Mouse (Mus musculus) forebrain, embryonic 12.5 days (tissue): Measurements from ENCODE around the gene Ogfrl1. TPM values are rescaled to one million over a fixed set of nuclear protein-coding genes. Genes with fewer than 3 reads are reported as not detected.
"Not testable (repeated sequence)": the region's sequence is repeated elsewhere in the genome, so short reads cannot be mapped to it uniquely, and the experiment has no call there.

ENCODE experiments used
- ATAC-seq: fragments of 200-750 bp; cut with Nextera tagmentation; 2 replicates; pipeline ENCODE4 v1.8.0; 2017; ENCODE audit warnings: moderate TSS enrichment; ENCODE audit not compliant: low FRiP score
- H3K27ac ChIP-seq: fragments of 300-500 bp; sonication (generic); 2 replicates; pipeline ENCODE4 v1.5.1; 2016; ENCODE audit warnings: mild to moderate bottlenecking
- H3K27me3 ChIP-seq: fragments of 300-500 bp; sonication (generic); 2 replicates; pipeline ENCODE4 v1.6.1; 2016; ENCODE audit warnings: mild to moderate bottlenecking
- H3K36me3 ChIP-seq: fragments of 300-500 bp; sonication (generic); replicated peaks from 2 replicates; pipeline ENCODE4 v1.6.1; 2016; ENCODE audit warnings: mild to moderate bottlenecking
- H3K4me1 ChIP-seq: fragments of 300-500 bp; sonication (generic); 2 replicates; pipeline ENCODE4 v1.6.1; 2016
- H3K4me2 ChIP-seq: fragments of 300-500 bp; sonication (generic); 2 replicates; pipeline ENCODE4 v1.6.1; 2016; ENCODE audit warnings: mild to moderate bottlenecking, moderate library complexity
- H3K4me3 ChIP-seq: fragments of 300-500 bp; sonication (generic); replicated peaks from 2 replicates; pipeline ENCODE4 v1.5.1; 2016; ENCODE audit warnings: mild to moderate bottlenecking
- H3K9ac ChIP-seq: fragments of 300-500 bp; sonication (generic); 2 replicates; pipeline ENCODE4 v1.6.1; 2016; ENCODE audit warnings: mild to moderate bottlenecking
- H3K9me3 ChIP-seq: fragments of 300-500 bp; sonication (generic); 2 replicates; pipeline ENCODE4 v1.6.1; 2016
- WGBS: fragments of 180-500 bp; shearing (Covaris S2); methylation state at CpG from one replicate; pipeline ENCODE4 v1.1.7; 2016; 5-methylcytosine and 5-hydroxymethylcytosine counted together
- polyA plus RNA-seq: library from polyadenylated mRNA; unstranded; fragments of >200 nt; fragmentation: Nextera tagmentation; extraction: Ambion mirVana; gene quantifications from 2 replicates; pipeline ENCODE4 v1.2.1, GENCODE M21; 2016

The Ogfrl1 gene
- polyA plus RNA-seq: 8.9 and 9.3 TPM in 2 replicates

- Histone ChIP-seq H3K4me3 (no peak within 1 kb of the TSS), H3K27me3 (no peaks in the 10 kb centered on the region), H3K4me1 (no peaks in the 10 kb centered on the region), H3K27ac (no peak within 1 kb of the TSS), H3K4me2 (no peak within 1 kb of the TSS), H3K36me3 (no peaks in the 10 kb centered on the region), H3K9me3 (no peaks in the 10 kb centered on the region), H3K9ac (no peak within 1 kb of the TSS)
- ATAC-seq: no peak
- 90% methylated on average over 4 of the region's 4 CpGs for WGBS
Measured at GRCm38 (mm10) chr1:23397623-23398022, at the start of gene Ogfrl1. Gene Ogfrl1, minus strand, starts transcription at chr1:23397772.

- no peaks in the 10 kb centered on the region for H3K4me1 ChIP-seq
- H3K9ac ChIP-seq: no peak overlapping the region
- no peak overlapping the region for H3K4me2 ChIP-seq
- no peaks in the 10 kb centered on the region for H3K9me3 ChIP-seq
- 89% methylated on average over 5 of the region's 5 CpGs for WGBS
- no peak for ATAC-seq
- no peaks in the 10 kb centered on the region for H3K27me3 ChIP-seq
- H3K4me3 ChIP-seq: no peak overlapping the region
- no peak overlapping the region for H3K27ac ChIP-seq
- no peaks in the 10 kb centered on the region for H3K36me3 ChIP-seq
Measured at GRCm38 (mm10) chr1:23445736-23446424, 48.3 kb upstream of the Ogfrl1 start.

- ATAC-seq: no peak
- no peak overlapping the region for H3K4me2 ChIP-seq
- no peak overlapping the region for H3K4me3 ChIP-seq
- H3K36me3 ChIP-seq: no peaks in the 10 kb centered on the region
- H3K4me1 ChIP-seq: no peaks in the 10 kb centered on the region
- no peaks in the 10 kb centered on the region for H3K9me3 ChIP-seq
- H3K9ac ChIP-seq: no peak overlapping the region
- no peaks in the 10 kb centered on the region for H3K27me3 ChIP-seq
- 96% methylated on average over 3 of the region's 3 CpGs for WGBS
- H3K27ac ChIP-seq: no peak overlapping the region
Measured at GRCm38 (mm10) chr1:23433612-23434011, 36.0 kb upstream of the Ogfrl1 start.

- no peak overlapping the region for H3K9ac ChIP-seq
- WGBS: 93% methylated on average over 2 of the region's 2 CpGs
- no peak overlapping the region for H3K4me2 ChIP-seq
- H3K27ac ChIP-seq: no peak overlapping the region
- no peaks in the 10 kb centered on the region for H3K36me3 ChIP-seq
- H3K9me3 ChIP-seq: 0 out of 2 replicates have a peak, but pooled peaks cover 10% of the 10 kb centered on the region
- H3K4me3 ChIP-seq: no peak overlapping the region
- no peak for ATAC-seq
- H3K27me3 ChIP-seq: no peaks in the 10 kb centered on the region
- H3K4me1 ChIP-seq: no peaks in the 10 kb centered on the region
Measured at GRCm38 (mm10) chr1:23426447-23426846, 28.9 kb upstream of the Ogfrl1 start.

- no peaks in the 10 kb centered on the region for H3K4me1 ChIP-seq
- H3K27ac ChIP-seq: no peak overlapping the region
- H3K27me3 ChIP-seq: no peaks in the 10 kb centered on the region
- H3K36me3 ChIP-seq: no peaks in the 10 kb centered on the region
- H3K4me2 ChIP-seq: no peak overlapping the region
- H3K9me3 ChIP-seq: no peaks in the 10 kb centered on the region
- 88% methylated on average over 1 of the region's 1 CpGs for WGBS
- no peak for ATAC-seq
- no peak overlapping the region for H3K4me3 ChIP-seq
- H3K9ac ChIP-seq: no peak overlapping the region
Measured at GRCm38 (mm10) chr1:23418941-23419340, 21.4 kb upstream of the Ogfrl1 start.

- Histone ChIP-seq H3K9ac (no peak overlapping the region), H3K27me3 (no peaks in the 10 kb centered on the region), H3K4me1 (no peaks in the 10 kb centered on the region), H3K4me3 (no peak overlapping the region), H3K4me2 (no peak overlapping the region), H3K27ac (no peak overlapping the region), H3K36me3 (no peaks in the 10 kb centered on the region), H3K9me3 (no peaks in the 10 kb centered on the region)
- WGBS: 86% methylated on average over 2 of the region's 2 CpGs
- no peak for ATAC-seq
Measured at GRCm38 (mm10) chr1:23418059-23418458, 20.5 kb upstream of the Ogfrl1 start.

- no peaks in the 10 kb centered on the region for H3K9me3 ChIP-seq
- no peak for ATAC-seq
- H3K4me2 ChIP-seq: no peak overlapping the region
- 94% methylated on average over 3 of the region's 3 CpGs for WGBS
- H3K9ac ChIP-seq: no peak overlapping the region
- H3K27me3 ChIP-seq: no peaks in the 10 kb centered on the region
- no peaks in the 10 kb centered on the region for H3K36me3 ChIP-seq
- H3K4me1 ChIP-seq: no peaks in the 10 kb centered on the region
- H3K4me3 ChIP-seq: no peak overlapping the region
- no peak overlapping the region for H3K27ac ChIP-seq
Measured at GRCm38 (mm10) chr1:23417562-23417961, 20.0 kb upstream of the Ogfrl1 start.

GRCm38 (mm10) chr1:23411533-23411932 is 14.0 kb upstream of the Ogfrl1 start:
- no peaks in the 10 kb centered on the region for H3K27me3 ChIP-seq
- no peaks in the 10 kb centered on the region for H3K9me3 ChIP-seq
- no peaks in the 10 kb centered on the region for H3K36me3 ChIP-seq
- no peaks in the 10 kb centered on the region for H3K4me1 ChIP-seq
- H3K4me3 ChIP-seq: no peak overlapping the region
- H3K9ac ChIP-seq: no peak overlapping the region
- 89% methylated on average over 5 of the region's 5 CpGs for WGBS
- no peak overlapping the region for H3K27ac ChIP-seq
- no peak for ATAC-seq
- H3K4me2 ChIP-seq: no peak overlapping the region

- no peaks in the 10 kb centered on the region for H3K4me1 ChIP-seq
- H3K9me3 ChIP-seq: no peaks in the 10 kb centered on the region
- no peaks in the 10 kb centered on the region for H3K27me3 ChIP-seq
- no peak overlapping the region for H3K4me3 ChIP-seq
- WGBS: 93% methylated on average over 2 of the region's 2 CpGs
- no peak for ATAC-seq
- no peak overlapping the region for H3K27ac ChIP-seq
- no peak overlapping the region for H3K9ac ChIP-seq
- H3K4me2 ChIP-seq: no peak overlapping the region
- no peaks in the 10 kb centered on the region for H3K36me3 ChIP-seq
Measured at GRCm38 (mm10) chr1:23409960-23410359, 12.4 kb upstream of the Ogfrl1 start.

- no peak overlapping the region for H3K27ac ChIP-seq
- WGBS: 93% methylated on average over 3 of the region's 3 CpGs
- no peak for ATAC-seq
Measured at GRCm38 (mm10) chr1:23402401-23402800, 4.8 kb upstream of the Ogfrl1 start.

GRCm38 (mm10) chr1:23399552-23399951 is 2.0 kb upstream of the Ogfrl1 start:
- H3K36me3 ChIP-seq: no peaks in the 10 kb centered on the region
- H3K27ac ChIP-seq: no peak overlapping the region
- H3K4me3 ChIP-seq: no peak overlapping the region
- H3K4me1 ChIP-seq: no peaks in the 10 kb centered on the region
- H3K27me3 ChIP-seq: no peaks in the 10 kb centered on the region
- WGBS: 78% methylated on average over 1 of the region's 1 CpGs
- no peak overlapping the region for H3K9ac ChIP-seq
- no peaks in the 10 kb centered on the region for H3K9me3 ChIP-seq
- no peak overlapping the region for H3K4me2 ChIP-seq
- no peak for ATAC-seq

More at GRCm38 (mm10) chr1:23402401-23402800, 4.8 kb upstream of the Ogfrl1 start:
- no peaks in the 10 kb centered on the region for H3K36me3 ChIP-seq
- no peak overlapping the region for H3K9ac ChIP-seq
- H3K4me2 ChIP-seq: no peak overlapping the region
- no peaks in the 10 kb centered on the region for H3K27me3 ChIP-seq
- H3K4me1 ChIP-seq: no peaks in the 10 kb centered on the region
- no peak overlapping the region for H3K4me3 ChIP-seq
- H3K9me3 ChIP-seq: no peaks in the 10 kb centered on the region

GRCm38 (mm10) chr1:23394356-23394755 is 3.2 kb downstream of the Ogfrl1 start:
- WGBS: 84% methylated on average over 2 of the region's 2 CpGs
- H3K4me2 ChIP-seq, H3K36me3 ChIP-seq, ATAC-seq, H3K27ac ChIP-seq, H3K9me3 ChIP-seq, H3K9ac ChIP-seq, H3K27me3 ChIP-seq, H3K4me3 ChIP-seq, H3K4me1 ChIP-seq: not testable (repeated sequence)

- no peak for ATAC-seq
- Histone ChIP-seq H3K27me3 (no peaks in the 10 kb centered on the region), H3K27ac (no peak overlapping the region), H3K9ac (no peak overlapping the region), H3K9me3 (no peaks in the 10 kb centered on the region), H3K36me3 (no peaks in the 10 kb centered on the region), H3K4me3 (no peak overlapping the region), H3K4me2 (no peak overlapping the region), H3K4me1 (no peaks in the 10 kb centered on the region)
- WGBS: 92% methylated on average over 7 of the region's 7 CpGs
Measured at GRCm38 (mm10) chr1:23391744-23392143, 5.8 kb downstream of the Ogfrl1 start.
